In genomic region chr1:40171878-40172277, GRCm38 (mm10) we compare ENCODE assay signal across 8 mouse cellular contexts. TPM values are rescaled to one million over a fixed set of nuclear protein-coding genes. Genes with fewer than 3 reads are reported as not detected.
DNase-seq lines count a peak whose midpoint lies in the region; ATAC-seq lines count a peak whose summit lies in the region.

No protein-coding gene starts in this region.

- no peaks in the 10 kb centered on the region for H3K36me3 ChIP-seq in intestine, embryonic 16.5 days (ENCODE audit: control insufficient read depth, insufficient read depth, low read length)
- H3K36me3 ChIP-seq in intestine, embryonic 15.5 days: no peaks in the 10 kb centered on the region
- 0 out of 2 replicates have a peak, but pooled peaks cover 3% of the 10 kb centered on the region for H3K36me3 ChIP-seq in heart, embryonic 13.5 days
- no peaks in the 10 kb centered on the region for H3K36me3 ChIP-seq in forebrain, embryonic 12.5 days (replicated peaks)

- no peak overlapping the region for H3K27ac ChIP-seq in intestine, embryonic 16.5 days (ENCODE audit: low read length)
- no peak overlapping the region for H3K27ac ChIP-seq in intestine, embryonic 15.5 days
- H3K27ac ChIP-seq in heart, embryonic 13.5 days (replicated peaks): peak overlapping the region; percentile 66
- H3K27ac ChIP-seq in forebrain, embryonic 12.5 days: no peak overlapping the region

- ATAC-seq in intestine, embryonic 16.5 days: 0 out of 2 replicates have a peak, but pooled peaks have one; percentile 56
- no peak; the same call in 1 of the 2 replicates for ATAC-seq in intestine, embryonic 15.5 days
- peak; percentile 66 for ATAC-seq in heart, embryonic 13.5 days (ENCODE audit: extremely low read depth, insufficient number of reproducible peaks, low FRiP score, low TSS enrichment)
- ATAC-seq in forebrain, embryonic 12.5 days (ENCODE audit: low FRiP score): no peak

- no peaks in the 10 kb centered on the region for H3K9me3 ChIP-seq in intestine, embryonic 16.5 days (ENCODE audit: control insufficient read depth, low read length)
- no peaks in the 10 kb centered on the region for H3K9me3 ChIP-seq in intestine, embryonic 15.5 days
- 0 out of 2 replicates have a peak, but pooled peaks cover 3% of the 10 kb centered on the region for H3K9me3 ChIP-seq in heart, embryonic 13.5 days
- no peaks in the 10 kb centered on the region for H3K9me3 ChIP-seq in forebrain, embryonic 12.5 days

- no peak overlapping the region for H3K9ac ChIP-seq in intestine, embryonic 16.5 days (ENCODE audit: low read depth, low read length)
- no peak overlapping the region for H3K9ac ChIP-seq in intestine, embryonic 15.5 days
- no peak overlapping the region for H3K9ac ChIP-seq in heart, embryonic 13.5 days
- no peak overlapping the region for H3K9ac ChIP-seq in forebrain, embryonic 12.5 days

- H3K27me3 ChIP-seq in intestine, embryonic 16.5 days (replicated peaks; ENCODE audit: control insufficient read depth, insufficient read depth, low read length): no peaks in the 10 kb centered on the region
- H3K27me3 ChIP-seq in intestine, embryonic 15.5 days (replicated peaks): no peaks in the 10 kb centered on the region
- no peaks in the 10 kb centered on the region for H3K27me3 ChIP-seq in heart, embryonic 13.5 days (replicated peaks)
- no peaks in the 10 kb centered on the region for H3K27me3 ChIP-seq in forebrain, embryonic 12.5 days

- 51% methylated on average over 5 of the region's 5 CpGs for WGBS in intestine, embryonic 16.5 days
- 57% methylated on average over 5 of the region's 5 CpGs for WGBS in intestine, embryonic 15.5 days
- 34% methylated on average over 5 of the region's 5 CpGs for WGBS in heart, embryonic 13.5 days
- WGBS in forebrain, embryonic 12.5 days: 87% methylated on average over 5 of the region's 5 CpGs

- H3K4me3 ChIP-seq in intestine, embryonic 16.5 days (ENCODE audit: low read length): no peak overlapping the region
- H3K4me3 ChIP-seq in intestine, embryonic 15.5 days (replicated peaks): no peak overlapping the region
- H3K4me3 ChIP-seq in heart, embryonic 13.5 days: no peak overlapping the region
- H3K4me3 ChIP-seq in forebrain, embryonic 12.5 days (replicated peaks): no peak overlapping the region

- H3K4me1 ChIP-seq in intestine, embryonic 16.5 days (ENCODE audit: control insufficient read depth, insufficient read depth, low read length): no peaks in the 10 kb centered on the region
- no peaks in the 10 kb centered on the region for H3K4me1 ChIP-seq in intestine, embryonic 15.5 days (replicated peaks)
- H3K4me1 ChIP-seq in heart, embryonic 13.5 days: peaks cover 29% of the 10 kb centered on the region
- H3K4me1 ChIP-seq in forebrain, embryonic 12.5 days: no peaks in the 10 kb centered on the region

- peak; percentile 25 for DNase-seq in adrenal gland, postnatal 14 days
- DNase-seq in layer of hippocampus, postnatal 36 days: peak; percentile 5 to 14
- DNase-seq in right cerebral cortex, postnatal 36 days (ENCODE audit: low spot score in 2 of 2): peak; percentile 32 to 37
- no peak for DNase-seq in cerebellum, adult 11-12 months

- no peak overlapping the region for H3K4me2 ChIP-seq in intestine, embryonic 16.5 days (ENCODE audit: low read depth, low read length)
- H3K4me2 ChIP-seq in intestine, embryonic 15.5 days (replicated peaks): no peak overlapping the region
- no peak overlapping the region for H3K4me2 ChIP-seq in heart, embryonic 13.5 days
- H3K4me2 ChIP-seq in forebrain, embryonic 12.5 days: no peak overlapping the region

RNA-seq across cellular contexts. Expression of gene Il1r1, which starts 53.0 kb away (rescaled TPM):
- 5.0 and 5.4 TPM in 2 replicates for polyA plus RNA-seq in intestine, embryonic 16.5 days (2015; fragmentation: Nextera tagmentation; extraction: Ambion mirVana)
- polyA plus RNA-seq in intestine, embryonic 15.5 days (2015; fragmentation: Nextera tagmentation; extraction: Ambion mirVana): 6.4 and 7.5 TPM in 2 replicates
- total RNA-seq in adrenal gland, postnatal 14 days (2021): 6.6 and 6.9 TPM in 2 replicates
- polyA plus RNA-seq in heart, embryonic 13.5 days (2015; fragmentation: Nextera tagmentation; extraction: Ambion mirVana): 6.2 and 6.3 TPM in 2 replicates
- 10 to 100 TPM in 1 of 2 experiments, 1 to 10 TPM in 1; 8.8 to 12.0 TPM for total RNA-seq in layer of hippocampus, postnatal 36 days (2021)
- 0.77 and 1.1 TPM in 2 replicates for polyA plus RNA-seq in forebrain, embryonic 12.5 days (2016; fragmentation: Nextera tagmentation; extraction: Ambion mirVana)

Comparison
In these comparisons a context has a peak if more than half of its experiments do, and no peak if none do; other contexts are left out.
1. ATAC-seq: peak in intestine, embryonic 16.5 days (single experiment) and heart, embryonic 13.5 days (single experiment); none in intestine, embryonic 15.5 days (single experiment) and forebrain, embryonic 12.5 days (single experiment).